Mouse (Mus musculus): ENCODE data around the gene Card10. TPM values are rescaled to one million over a fixed set of nuclear protein-coding genes. Genes with fewer than 3 reads are reported as not detected.

The Card10 gene
- polyA plus RNA-seq, 3 experiments from 2014 or later: 0.15 to 0.26 (median 0.19) TPM

DNA sequence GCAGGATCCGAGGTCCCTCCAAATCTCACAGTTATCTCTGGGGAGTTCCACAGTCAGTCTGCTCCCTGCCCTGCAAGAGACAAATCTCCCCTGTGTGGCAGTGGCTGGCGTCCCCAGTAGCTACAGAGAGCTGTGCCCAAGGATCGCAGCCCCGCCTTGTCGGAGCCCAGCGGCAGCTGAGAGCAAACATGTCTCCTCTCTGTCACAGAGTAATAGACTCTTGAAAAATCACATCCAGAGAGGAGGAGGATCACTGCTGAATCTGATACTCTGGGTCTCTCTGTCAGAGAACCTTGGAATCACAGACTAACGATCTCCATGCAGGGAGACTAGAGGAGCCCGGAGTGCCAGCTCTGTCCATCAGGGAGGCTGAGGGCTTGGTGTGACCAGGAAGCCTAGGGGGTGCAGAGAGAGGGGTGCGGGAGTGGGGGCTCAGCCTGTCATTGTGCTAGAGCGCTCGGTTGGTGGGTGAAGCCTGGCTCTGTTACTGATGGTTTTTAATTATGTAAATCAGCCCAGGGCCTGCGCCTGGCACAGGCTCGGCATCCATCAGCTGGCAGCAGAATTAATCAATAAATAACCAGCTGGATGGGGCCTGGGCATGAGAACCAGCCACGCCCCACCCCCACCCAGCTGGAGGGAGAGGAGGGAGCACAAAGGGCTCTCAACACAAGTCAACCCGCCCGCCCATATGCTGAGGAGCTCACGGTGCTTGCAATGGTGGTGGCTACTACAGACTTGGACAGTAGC lies 67.2 kb downstream of the Card10 start:
- ATAC-seq: no peak

DNA sequence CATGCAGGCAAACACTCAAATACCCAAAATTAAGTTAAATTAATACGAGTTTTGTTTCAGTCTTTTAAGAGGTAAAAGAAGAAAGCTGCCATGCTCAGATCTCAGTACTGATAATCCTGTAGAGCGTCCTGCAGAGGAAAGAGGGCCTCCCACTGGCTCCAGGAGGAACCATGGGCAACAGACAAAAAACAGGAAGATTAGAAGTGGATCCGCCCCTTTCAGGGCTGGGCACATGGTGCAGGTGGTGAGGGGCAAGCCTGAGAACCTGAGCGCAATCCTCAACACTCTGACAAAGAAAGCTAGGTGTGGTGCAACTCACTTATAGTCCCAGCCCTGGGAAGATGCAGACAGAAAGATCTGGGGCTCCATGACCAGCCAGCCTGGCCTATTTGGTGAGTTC lies 71.0 kb downstream of the Card10 start:
- no peak for ATAC-seq

DNA sequence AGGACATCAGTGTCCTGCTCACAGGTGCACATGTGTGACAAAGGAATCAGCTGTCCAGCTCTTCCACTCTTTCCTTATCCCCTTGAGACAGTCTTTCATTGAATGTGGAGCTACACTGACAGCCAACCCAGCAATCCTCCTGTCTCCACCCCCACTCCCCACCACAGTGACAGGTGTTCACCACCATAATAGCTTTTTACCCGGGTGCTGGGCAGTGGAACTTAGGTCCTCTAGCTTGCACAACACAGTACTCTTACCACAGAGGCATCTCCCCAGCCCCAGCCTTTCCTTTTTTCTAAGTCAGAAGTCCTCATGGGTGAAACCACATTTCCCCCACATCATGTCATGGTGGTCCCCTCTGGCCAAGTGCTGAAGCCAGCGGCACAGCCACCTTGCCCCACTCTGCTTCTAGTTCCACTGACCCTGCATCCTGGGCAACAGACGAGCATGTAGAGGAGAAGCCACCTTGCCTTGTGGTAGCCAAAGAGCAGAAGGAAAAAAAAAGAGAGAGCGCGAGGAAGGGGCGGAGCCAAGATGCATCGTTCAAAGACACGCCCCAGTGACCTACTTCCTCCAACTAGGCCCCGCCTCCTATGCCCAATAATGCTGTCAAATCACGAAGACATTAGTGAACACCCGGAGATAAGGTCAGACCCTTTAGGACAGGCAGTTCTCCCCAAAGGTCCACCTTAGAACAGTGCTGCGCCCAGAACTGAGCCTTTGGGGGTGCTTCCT lies 72.4 kb downstream of the Card10 start:
- no peak for ATAC-seq

DNA sequence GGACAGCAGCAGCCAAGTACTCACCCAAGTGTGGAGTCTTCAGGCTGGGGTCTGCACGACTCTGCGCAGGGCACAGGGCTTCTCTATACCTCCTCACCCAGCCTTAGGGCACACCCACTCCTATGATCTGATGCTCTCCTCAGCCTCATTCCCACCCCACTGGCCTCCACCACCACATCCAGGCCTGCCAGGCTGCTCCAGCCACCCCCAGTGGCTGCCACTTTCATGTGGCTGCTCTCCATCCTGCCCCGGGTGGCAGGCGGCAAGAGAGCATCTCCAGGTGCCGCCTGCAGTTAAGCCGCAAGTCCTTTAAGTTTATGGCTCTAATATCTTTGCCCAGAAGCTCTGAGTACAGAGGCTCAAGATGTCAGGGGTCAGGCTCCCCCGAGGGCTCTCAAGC lies 76.1 kb downstream of the Card10 start:
- no peak for ATAC-seq

Other genes with a start within 250 kb of the Card10 start
- gene Rac2, start 230.3 kb downstream of the Card10 start, polyA plus RNA-seq (2017; shearing (Covaris generic)): 1,000 to 10,000 TPM; 2,973 to 4,396 (median 4,109) TPM
- gene Cyth4, start 206.0 kb downstream of the Card10 start, polyA plus RNA-seq (2017; shearing (Covaris generic)): 100 to 1,000 TPM; 236 to 339 (median 298) TPM
- gene Elfn2, start 84.3 kb downstream of the Card10 start, polyA plus RNA-seq (2017; shearing (Covaris generic)): under 1 TPM in 1 of 3 experiments, not detected in 2; 0.05 TPM
- 10 to 100 TPM; 45.8 to 70.7 (median 62.8) TPM for gene Mfng, start 29.6 kb downstream of the Card10 start, polyA plus RNA-seq (2017; shearing (Covaris generic))
- not detected for gene Cdc42ep1, start 39.6 kb upstream of the Card10 start, polyA plus RNA-seq (2017; shearing (Covaris generic))
- not detected for gene Lgals2, start 52.5 kb upstream of the Card10 start, polyA plus RNA-seq (2017; shearing (Covaris generic))
- gene Gga1, start 74.1 kb upstream of the Card10 start, polyA plus RNA-seq (2017; shearing (Covaris generic)): 10 to 100 TPM; 11.9 to 22.5 (median 16.1) TPM
- not detected for gene Gm49510, start 96.6 kb upstream of the Card10 start, polyA plus RNA-seq (2017; shearing (Covaris generic))
- 10 to 100 TPM; 49.5 to 72.6 (median 52.6) TPM for gene Sh3bp1, start 96.7 kb upstream of the Card10 start, polyA plus RNA-seq (2017; shearing (Covaris generic))
- 1 to 10 TPM in 2 of 3 experiments, under 1 TPM in 1; 0.94 to 3.8 (median 3.3) TPM for gene Pdxp, start 110.9 kb upstream of the Card10 start, polyA plus RNA-seq (2017; shearing (Covaris generic))
- 1,000 to 10,000 TPM in 1 of 3 experiments, 100 to 1,000 TPM in 2; 309 to 2,729 (median 443) TPM for gene Lgals1, start 123.7 kb upstream of the Card10 start, polyA plus RNA-seq (2017; shearing (Covaris generic))
- gene Nol12, start 131.9 kb upstream of the Card10 start, polyA plus RNA-seq (2017; shearing (Covaris generic)): 10 to 100 TPM; 38.8 to 53.8 (median 51.1) TPM
- 10 to 100 TPM; 14.8 to 27.1 (median 20.3) TPM for gene Triobp, start 144.7 kb upstream of the Card10 start, polyA plus RNA-seq (2017; shearing (Covaris generic))
- gene H1f0, start 225.4 kb upstream of the Card10 start, polyA plus RNA-seq (2017; shearing (Covaris generic)): 10 to 100 TPM; 31.0 to 52.3 (median 36.9) TPM
- gene Galr3, start 238.8 kb upstream of the Card10 start, polyA plus RNA-seq (2017; shearing (Covaris generic)): not detected

Measured in inflammation-experienced regulatory T-cells, adult 6 months (primary cell).